Mouse (Mus musculus): Measurements from ENCODE around the gene Zfp592. TPM values are rescaled to one million over a fixed set of nuclear protein-coding genes. Genes with fewer than 3 reads are reported as not detected.
"Not testable (repeated sequence)": the region's sequence is repeated elsewhere in the genome, so short reads cannot be mapped to it uniquely, and the experiment has no call there.

The Zfp592 gene
- polyA plus RNA-seq, 1 experiment from 2014 or later, result 14.1 TPM

GRCm38 (mm10) chr7:80972920-80973637, 20.4 kb upstream of the Zfp592 start:
- not testable (repeated sequence) for ATAC-seq (ENCODE audit: borderline replicate concordance, extremely low read depth, low FRiP score, low TSS enrichment); H3K4me3 ChIP-seq; H3K9ac ChIP-seq; H3K27me3 ChIP-seq; H3K27ac ChIP-seq; H3K9me3 ChIP-seq; H3K4me1 ChIP-seq; H3K4me2 ChIP-seq; H3K36me3 ChIP-seq
- 58% methylated on average over 4 of the region's 4 CpGs for WGBS

GRCm38 (mm10) chr7:80973638-80974015, 19.9 kb upstream of the Zfp592 start:
- WGBS, result 10% methylated on average over 3 of the region's 3 CpGs

DNA sequence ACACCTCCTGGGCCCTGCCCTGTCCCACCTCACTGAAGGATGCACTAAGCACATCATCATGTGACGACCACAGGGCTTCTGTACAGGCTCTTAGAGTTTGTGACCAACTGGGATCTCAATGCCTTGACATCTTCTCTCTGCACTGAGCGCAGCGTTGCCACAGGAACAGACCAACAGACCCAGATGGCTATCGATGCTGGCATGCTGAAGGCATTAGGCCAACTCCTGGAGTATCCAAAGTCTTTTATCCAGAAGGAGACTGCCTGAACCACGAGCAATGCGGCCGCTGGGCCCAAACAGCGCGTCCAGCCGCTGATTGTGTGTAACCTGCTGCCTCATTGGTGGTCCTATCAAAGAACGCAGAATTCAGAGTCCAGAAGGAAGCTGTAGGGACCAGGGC, 12.9 kb upstream of the Zfp592 start:
- WGBS, result 89% methylated on average over 11 of the region's 11 CpGs
- Histone ChIP-seq H3K4me1 (no peaks in the 10 kb centered on the region), H3K9me3 (no peaks in the 10 kb centered on the region), H3K27ac (no peak overlapping the region), H3K27me3 (no peaks in the 10 kb centered on the region), H3K4me3 (no peak overlapping the region), H3K4me2 (no peak overlapping the region), H3K36me3 (no peaks in the 10 kb centered on the region), H3K9ac (no peak overlapping the region)
- no peak for ATAC-seq (ENCODE audit: borderline replicate concordance, extremely low read depth, low FRiP score, low TSS enrichment)

More at GRCm38 (mm10) chr7:80973638-80974015, 19.9 kb upstream of the Zfp592 start:
- not testable (repeated sequence) for H3K36me3 ChIP-seq; H3K9ac ChIP-seq; ATAC-seq (ENCODE audit: borderline replicate concordance, extremely low read depth, low FRiP score, low TSS enrichment); H3K4me2 ChIP-seq; H3K4me1 ChIP-seq; H3K4me3 ChIP-seq; H3K9me3 ChIP-seq; H3K27me3 ChIP-seq; H3K27ac ChIP-seq

DNA sequence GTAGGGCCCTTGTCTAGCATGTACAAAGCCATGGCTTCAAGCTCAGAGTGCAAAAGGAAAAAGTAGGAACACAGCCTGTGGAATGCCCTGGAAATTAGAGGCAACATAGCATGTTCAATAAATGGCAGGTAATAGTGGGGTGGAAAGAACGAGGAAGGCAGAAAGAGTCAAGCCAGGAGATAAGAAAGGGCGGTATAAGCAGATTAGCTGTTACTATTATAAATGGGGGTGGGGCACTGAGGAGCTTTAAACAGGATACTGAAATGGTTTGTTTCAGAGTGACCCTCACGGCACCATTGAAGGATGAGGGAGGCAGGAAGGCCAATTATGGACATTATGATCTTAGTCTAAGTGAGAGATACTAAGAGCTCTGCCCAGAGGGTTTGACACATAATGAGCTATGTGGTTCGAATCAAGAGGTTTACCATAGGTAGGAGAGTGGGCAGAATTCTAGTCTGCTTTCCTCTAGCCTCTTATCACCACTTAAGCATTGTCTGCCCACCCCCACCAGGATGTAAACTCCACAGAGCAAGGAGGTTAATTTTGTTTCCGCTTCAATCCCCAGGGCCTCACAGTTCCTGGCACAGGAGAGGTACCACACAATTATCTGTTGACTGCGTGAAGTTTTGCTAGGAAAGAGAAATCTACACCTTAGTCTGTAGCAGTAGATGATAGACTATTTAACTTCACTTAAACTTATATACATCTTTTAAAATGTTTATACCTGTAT, 6.9 kb upstream of the Zfp592 start:
- no peaks in the 10 kb centered on the region for H3K9me3 ChIP-seq
- no peak for ATAC-seq (ENCODE audit: borderline replicate concordance, extremely low read depth, low FRiP score, low TSS enrichment)
- H3K4me3 ChIP-seq, result no peak overlapping the region
- 26% methylated on average over 6 of the region's 6 CpGs for WGBS
- H3K27me3 ChIP-seq, result no peaks in the 10 kb centered on the region
- H3K4me1 ChIP-seq, result peaks cover 20% of the 10 kb centered on the region
- H3K9ac ChIP-seq, result no peak overlapping the region
- no peak overlapping the region for H3K27ac ChIP-seq
- no peaks in the 10 kb centered on the region for H3K36me3 ChIP-seq
- H3K4me2 ChIP-seq, result no peak overlapping the region

GRCm38 (mm10) chr7:80987805-80988625, 5.5 kb upstream of the Zfp592 start:
- H3K27ac ChIP-seq, result no peak overlapping the region

GRCm38 (mm10) chr7:80990276-80990675, 3.2 kb upstream of the Zfp592 start:
- 90% methylated on average over 6 of the region's 6 CpGs for WGBS
- H3K4me1 ChIP-seq, result peaks cover 35% of the 10 kb centered on the region
- no peak overlapping the region for H3K4me3 ChIP-seq
- ATAC-seq (ENCODE audit: borderline replicate concordance, extremely low read depth, low FRiP score, low TSS enrichment), result no peak
- H3K9me3 ChIP-seq, result no peaks in the 10 kb centered on the region
- no peak overlapping the region for H3K4me2 ChIP-seq
- no peaks in the 10 kb centered on the region for H3K27me3 ChIP-seq
- H3K9ac ChIP-seq, result no peak overlapping the region
- H3K27ac ChIP-seq, result no peak overlapping the region
- no peaks in the 10 kb centered on the region for H3K36me3 ChIP-seq

More at GRCm38 (mm10) chr7:80987805-80988625, 5.5 kb upstream of the Zfp592 start:
- H3K4me3 ChIP-seq, result no peak overlapping the region
- H3K27me3 ChIP-seq, result no peaks in the 10 kb centered on the region
- H3K4me2 ChIP-seq, result no peak overlapping the region
- WGBS, result 35% methylated on average over 4 of the region's 4 CpGs
- ATAC-seq (ENCODE audit: borderline replicate concordance, extremely low read depth, low FRiP score, low TSS enrichment), result no peak
- peaks cover 25% of the 10 kb centered on the region for H3K4me1 ChIP-seq
- H3K9ac ChIP-seq, result no peak overlapping the region
- H3K36me3 ChIP-seq, result no peaks in the 10 kb centered on the region
- H3K9me3 ChIP-seq, result no peaks in the 10 kb centered on the region

- 0 out of 2 replicates have a peak overlapping the region, but pooled peaks have one; percentile 95 for H3K9ac ChIP-seq
- H3K27me3 ChIP-seq, result no peaks in the 10 kb centered on the region
- peak overlapping the region; percentile 95; the same call in 1 of the 2 replicates for H3K4me3 ChIP-seq
- no peak for ATAC-seq (ENCODE audit: borderline replicate concordance, extremely low read depth, low FRiP score, low TSS enrichment)
- no peaks in the 10 kb centered on the region for H3K9me3 ChIP-seq
- H3K4me1 ChIP-seq, result peaks cover 44% of the 10 kb centered on the region
- no peak overlapping the region for H3K27ac ChIP-seq
- peak overlapping the region; percentile 74 for H3K4me2 ChIP-seq
- 84% methylated on average over 5 of the region's 5 CpGs for WGBS
- H3K36me3 ChIP-seq, result no peaks in the 10 kb centered on the region
Measured at GRCm38 (mm10) chr7:80991589-80991988, 1.9 kb upstream of the Zfp592 start.

GRCm38 (mm10) chr7:80992063-80992462, 1.4 kb upstream of the Zfp592 start:
- H3K4me3 ChIP-seq, result peak overlapping the region; percentile 95
- 45% methylated on average over 6 of the region's 6 CpGs for WGBS
- H3K9me3 ChIP-seq, result no peaks in the 10 kb centered on the region
- H3K4me1 ChIP-seq, result peaks cover 42% of the 10 kb centered on the region
- ATAC-seq (ENCODE audit: borderline replicate concordance, extremely low read depth, low FRiP score, low TSS enrichment), result no peak
- H3K27me3 ChIP-seq, result no peaks in the 10 kb centered on the region
- H3K36me3 ChIP-seq, result no peaks in the 10 kb centered on the region
- H3K9ac ChIP-seq, result peak overlapping the region; percentile 95
- H3K27ac ChIP-seq, result peak overlapping the region; percentile 96
- H3K4me2 ChIP-seq, result peak overlapping the region; percentile 74

GRCm38 (mm10) chr7:80992631-80992979, 876 bp upstream of the Zfp592 start:
- Histone ChIP-seq H3K27ac (peak overlapping the region; percentile 96), H3K9me3 (no peaks in the 10 kb centered on the region), H3K9ac (peak overlapping the region; percentile 95), H3K4me3 (peak overlapping the region; percentile 95), H3K4me2 (peak overlapping the region; percentile 74), H3K27me3 (no peaks in the 10 kb centered on the region), H3K36me3 (no peaks in the 10 kb centered on the region), H3K4me1 (peaks cover 39% of the 10 kb centered on the region)
- no peak; the same call in 1 of the 2 replicates for ATAC-seq (ENCODE audit: borderline replicate concordance, extremely low read depth, low FRiP score, low TSS enrichment)
- WGBS, result 2% methylated on average over 12 of the region's 12 CpGs

- Histone ChIP-seq H3K36me3 (no peaks in the 10 kb centered on the region), H3K4me3 (peak overlapping the region; percentile 95), H3K9ac (peak overlapping the region; percentile 95), H3K27me3 (no peaks in the 10 kb centered on the region), H3K27ac (peak overlapping the region; percentile 96), H3K4me2 (peak overlapping the region; percentile 74), H3K4me1 (peaks cover 35% of the 10 kb centered on the region), H3K9me3 (no peaks in the 10 kb centered on the region)
- ATAC-seq (ENCODE audit: borderline replicate concordance, extremely low read depth, low FRiP score, low TSS enrichment), result peak; percentile 91
- under 1% methylated on average over 54 of the region's 58 CpGs for WGBS
Measured at GRCm38 (mm10) chr7:80993834-80994662, 567 bp downstream of the Zfp592 start.

DNA sequence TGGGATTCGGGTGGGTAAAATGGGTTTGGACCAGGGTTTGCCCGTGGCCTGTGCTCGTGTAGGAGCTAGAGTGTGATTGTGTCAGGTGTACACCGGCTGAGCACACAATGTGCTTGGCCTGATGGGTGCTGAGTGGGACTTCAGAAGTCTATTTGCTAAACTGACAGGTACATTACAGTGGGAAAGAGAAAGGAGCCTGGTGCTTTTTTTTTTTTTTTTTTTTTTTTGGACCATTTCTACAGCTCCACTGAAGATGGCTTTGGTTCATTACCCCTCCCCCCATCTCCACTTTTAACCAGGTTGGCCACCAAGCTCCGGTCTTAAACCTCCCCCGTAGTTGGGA, 1.2 kb downstream of the Zfp592 start:
- H3K27ac ChIP-seq, result peak overlapping the region; percentile 96; the same call in 1 of the 2 replicates
- no peak for ATAC-seq (ENCODE audit: borderline replicate concordance, extremely low read depth, low FRiP score, low TSS enrichment)
- peak overlapping the region; percentile 95 for H3K4me3 ChIP-seq
- peak overlapping the region; percentile 95 for H3K9ac ChIP-seq
- WGBS, result 24% methylated on average over 6 of the region's 6 CpGs
- H3K9me3 ChIP-seq, result no peaks in the 10 kb centered on the region
- peak overlapping the region; percentile 74 for H3K4me2 ChIP-seq
- no peaks in the 10 kb centered on the region for H3K36me3 ChIP-seq
- no peaks in the 10 kb centered on the region for H3K27me3 ChIP-seq
- peaks cover 35% of the 10 kb centered on the region for H3K4me1 ChIP-seq

Data from lung, embryonic 15.5 days (tissue).